Mouse (Mus musculus) G1E (cell line): Measurements from ENCODE around the gene Pkd2. TPM values are rescaled to one million over a fixed set of nuclear protein-coding genes. Genes with fewer than 3 reads are reported as not detected.
"Not testable (repeated sequence)": the region's sequence is repeated elsewhere in the genome, so short reads cannot be mapped to it uniquely, and the experiment has no call there.

Source experiments
- ATAC-seq: 2 replicates; pipeline ENCODE4 v1.8.0; 2016; ENCODE audit warnings: mild to moderate bottlenecking; ENCODE audit not compliant: insufficient number of reproducible peaks, poor library complexity, low FRiP score, severe bottlenecking; ENCODE audit errors: extremely low read depth
- DNase-seq: peaks from one replicate; pipeline ENCODE4 v3.0.0; 2012; ENCODE audit warnings: low spot score
- H3K27me3 ChIP-seq: 2 replicates; pipeline ENCODE4 v1.6.1; 2012; ENCODE audit warnings: mild to moderate bottlenecking, low read length, inconsistent platforms; ENCODE audit not compliant: insufficient read depth
- H3K36me3 ChIP-seq: replicated peaks from 2 replicates; pipeline ENCODE3; 2012; ENCODE audit warnings: mild to moderate bottlenecking, inconsistent platforms
- H3K4me1 ChIP-seq: 2 replicates; pipeline ENCODE4 v1.6.1; 2012; ENCODE audit warnings: low read depth, low read length, inconsistent platforms, mixed read lengths; ENCODE audit not compliant: insufficient read depth
- H3K4me3 ChIP-seq: 2 replicates; pipeline ENCODE4 v1.5.1; 2012; ENCODE audit warnings: low read depth, mild to moderate bottlenecking, inconsistent platforms, low read length, moderate library complexity, mixed read lengths
- H3K9me3 ChIP-seq: replicated peaks from 2 replicates; pipeline ENCODE4 v1.6.1; 2012; ENCODE audit warnings: inconsistent platforms
- CTCF ChIP-seq: IDR thresholded peaks from 2 replicates; pipeline ENCODE4 v1.5.1; 2012; ENCODE audit warnings: low read depth, low read length, inconsistent platforms, mixed read lengths
- GATA1 ChIP-seq: IDR thresholded peaks from 2 replicates; pipeline ENCODE4 v1.6.1; 2012; ENCODE audit warnings: borderline replicate concordance, low read length, inconsistent platforms, mixed read lengths
- GATA2 ChIP-seq: IDR thresholded peaks from 2 replicates; pipeline ENCODE4 v1.6.1; 2012; ENCODE audit warnings: low read depth, low read length, inconsistent platforms, borderline replicate concordance
- POLR2AphosphoS5 ChIP-seq: IDR thresholded peaks from 2 replicates; pipeline ENCODE4 v1.6.1; 2012; ENCODE audit warnings: low read depth, low read length, inconsistent platforms; ENCODE audit not compliant: insufficient replicate concordance
- TAL1 ChIP-seq: conservative IDR thresholded peaks from 2 replicates; pipeline ENCODE4 v1.6.1; 2012; ENCODE audit warnings: low read depth, low read length, inconsistent platforms, mixed read lengths
- polyA plus RNA-seq: library from polyadenylated mRNA; stranded (reverse); fragments of >175 nt; gene quantifications from 2 replicates; pipeline ENCODE4 v1.2.3, GENCODE M21; 2012
- total RNA-seq, 2 experiments: library from RNA; stranded (forward) in 1 of 2; stranded (reverse) in 1 of 2; fragments of 200-1000 nt in 1 of 2; fragments of >200 nt in 1 of 2; fragmentation: Nextera tagmentation in 1 of 2; gene quantifications; 2 replicates each; pipeline ENCODE4 v1.2.3; 2014 to 2017

Pkd2 gene
- total and polyA plus RNA-seq, 3 experiments = 0.27 TPM; not detected in 2

DNA sequence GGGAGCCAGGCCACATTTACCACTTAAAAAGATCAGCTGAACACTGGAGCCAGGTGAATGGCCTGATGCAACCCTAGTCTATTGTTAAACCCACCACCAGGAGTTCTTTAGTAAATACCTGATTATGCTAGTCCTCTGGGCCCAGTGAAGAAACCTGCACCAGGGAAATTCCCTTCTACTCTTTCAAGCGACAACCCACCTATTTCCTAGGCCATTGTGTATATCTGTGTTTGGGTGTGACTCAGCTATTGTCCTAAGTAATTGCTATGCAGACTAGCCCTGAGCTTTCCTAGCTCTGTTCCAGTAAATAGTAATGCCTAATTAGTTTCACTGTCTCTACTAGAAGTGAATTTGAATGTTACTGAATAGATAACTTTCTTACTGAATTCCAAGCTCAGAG, 16.4 kb upstream of the Pkd2 start:
- Histone ChIP-seq H3K27me3 (no peaks in the 10 kb centered on the region), H3K36me3 (no peaks in the 10 kb centered on the region), H3K4me3 (no peak overlapping the region), H3K9me3 (peaks cover 21% of the 10 kb centered on the region), H3K4me1 (no peaks in the 10 kb centered on the region)
- TF ChIP-seq TAL1 = no peak
- no peak for TF ChIP-seq POLR2AphosphoS5
- TF ChIP-seq GATA2 = no peak
- TF ChIP-seq GATA1 = no peak
- TF ChIP-seq CTCF = no peak
- ATAC-seq (no peak), DNase-seq (no peak)

DNA sequence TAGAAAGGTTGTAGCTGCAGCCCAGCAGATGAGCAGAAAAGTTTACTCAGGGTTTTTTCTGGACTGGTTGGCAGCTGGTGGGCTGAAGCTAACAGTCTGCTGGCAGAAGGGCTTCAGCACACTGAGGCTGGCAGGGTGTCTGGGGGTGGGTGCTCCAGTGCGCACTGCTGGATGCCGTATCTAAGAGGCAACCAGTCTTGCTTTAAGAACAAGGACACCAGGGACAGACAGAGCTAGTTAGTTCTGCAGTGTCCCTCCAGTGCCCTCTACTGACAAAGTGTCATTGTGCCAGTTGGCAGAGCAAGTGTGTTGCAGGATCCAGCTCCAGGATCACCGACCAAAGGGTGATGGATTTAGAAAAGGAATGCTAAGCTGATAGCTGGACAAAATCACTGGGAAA, 13.1 kb upstream of the Pkd2 start:
- Histone ChIP-seq H3K4me3 (no peak overlapping the region), H3K36me3 (no peaks in the 10 kb centered on the region), H3K9me3 (peaks cover 17% of the 10 kb centered on the region), H3K27me3 (no peaks in the 10 kb centered on the region), H3K4me1 (no peaks in the 10 kb centered on the region)
- no peak for TF ChIP-seq TAL1
- TF ChIP-seq GATA1 = no peak
- TF ChIP-seq GATA2 = no peak
- TF ChIP-seq POLR2AphosphoS5 = no peak
- TF ChIP-seq CTCF = no peak
- ATAC-seq (no peak), DNase-seq (no peak)

DNA sequence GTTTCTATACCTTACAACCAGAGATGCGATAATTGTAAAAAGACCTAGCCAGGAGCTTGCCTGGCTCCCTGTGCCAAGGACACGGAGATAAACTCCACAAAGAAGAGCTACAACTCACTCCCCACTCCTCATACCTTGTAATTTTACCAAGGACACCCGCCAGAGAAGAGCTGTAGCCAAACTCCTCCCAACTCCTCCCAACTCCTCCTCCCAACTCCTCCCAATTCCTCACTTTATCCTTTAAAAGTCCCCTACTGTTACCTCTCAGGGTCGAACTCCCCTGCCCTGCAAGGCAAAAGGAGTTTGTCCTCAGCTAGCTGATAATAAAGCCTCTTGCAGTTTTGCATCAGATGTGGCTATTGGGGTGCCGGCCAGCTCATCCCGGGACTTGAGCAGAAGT, 10.9 kb upstream of the Pkd2 start:
- H3K4me3 ChIP-seq, DNase-seq, H3K36me3 ChIP-seq, H3K27me3 ChIP-seq, H3K4me1 ChIP-seq, ATAC-seq: not testable (repeated sequence)
- H3K9me3 ChIP-seq = peaks cover 16% of the 10 kb centered on the region

DNA sequence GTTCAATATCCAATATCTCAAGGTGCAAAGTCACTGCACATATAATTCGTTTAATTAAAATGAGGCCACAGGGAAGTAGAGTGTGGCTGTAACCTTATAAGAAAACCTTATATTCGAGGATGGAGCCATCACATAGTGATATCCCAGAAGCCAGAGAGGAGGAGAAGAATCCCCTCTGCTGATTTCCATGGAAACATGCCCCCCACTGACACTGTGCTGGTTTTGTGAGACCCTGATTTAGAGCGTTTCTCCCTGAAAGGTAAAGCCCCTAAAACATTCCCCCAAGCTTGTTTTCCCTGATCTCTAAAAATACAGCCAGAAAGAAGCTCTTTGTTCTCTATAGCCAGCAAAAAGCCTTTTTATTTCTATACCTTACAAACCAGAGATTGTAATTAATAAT, 9.8 kb upstream of the Pkd2 start:
- ATAC-seq (no peak), DNase-seq (no peak)
- Histone ChIP-seq H3K4me3 (no peak overlapping the region), H3K27me3 (no peaks in the 10 kb centered on the region), H3K4me1 (no peaks in the 10 kb centered on the region), H3K9me3 (peaks cover 13% of the 10 kb centered on the region), H3K36me3 (no peaks in the 10 kb centered on the region)
- no peak for TF ChIP-seq POLR2AphosphoS5
- TF ChIP-seq GATA2 = no peak

DNA sequence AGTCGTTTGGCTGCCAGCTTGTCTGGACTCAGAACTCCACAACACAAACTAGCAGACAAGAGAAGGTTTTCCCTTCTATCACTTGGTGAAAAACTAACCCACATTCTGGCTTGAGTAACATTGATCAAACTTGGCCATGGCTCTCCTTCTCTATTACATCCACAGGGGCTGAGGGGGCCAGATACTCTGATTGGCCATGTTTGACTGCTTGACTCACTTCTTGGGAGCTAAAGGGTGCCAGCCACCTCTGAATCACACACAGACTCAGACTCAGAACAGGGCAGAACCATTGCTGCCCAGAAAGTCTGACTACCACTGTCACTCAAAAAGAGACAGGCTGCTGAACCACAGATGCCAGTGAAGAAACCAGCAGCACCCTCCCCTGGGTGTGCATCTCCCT, 6.2 kb upstream of the Pkd2 start:
- Histone ChIP-seq H3K4me1 (no peaks in the 10 kb centered on the region), H3K36me3 (no peaks in the 10 kb centered on the region), H3K27me3 (no peaks in the 10 kb centered on the region), H3K4me3 (no peak overlapping the region), H3K9me3 (peaks cover 18% of the 10 kb centered on the region)
- DNase-seq (no peak), ATAC-seq (no peak)
- TF ChIP-seq GATA1 (no peak), POLR2AphosphoS5 (no peak), GATA2 (no peak), TAL1 (no peak), CTCF (no peak)

DNA sequence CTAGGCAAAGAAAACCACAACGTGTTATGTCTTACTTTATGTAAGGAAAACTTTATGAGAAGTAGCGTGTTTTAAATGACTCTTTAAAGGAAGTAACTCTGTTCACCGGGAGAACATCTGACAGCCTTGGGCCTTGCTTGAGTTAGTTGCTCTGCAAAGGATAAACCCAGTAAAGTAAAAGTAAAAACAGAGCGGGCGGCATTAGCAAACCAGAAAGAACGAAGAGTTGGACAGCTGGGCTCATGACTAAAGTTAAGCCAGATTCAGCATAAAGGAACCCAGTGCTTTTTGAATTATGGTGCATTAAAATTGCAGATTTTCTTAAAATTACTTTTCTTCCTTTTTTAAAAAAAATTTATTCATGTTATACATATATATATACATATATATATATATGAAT, 4.7 kb upstream of the Pkd2 start:
- Histone ChIP-seq H3K4me3 (no peak overlapping the region), H3K9me3 (peaks cover 29% of the 10 kb centered on the region), H3K36me3 (no peaks in the 10 kb centered on the region), H3K27me3 (no peaks in the 10 kb centered on the region), H3K4me1 (no peaks in the 10 kb centered on the region)
- TF ChIP-seq CTCF (no peak), GATA2 (no peak)
- DNase-seq (no peak), ATAC-seq (no peak)

DNA sequence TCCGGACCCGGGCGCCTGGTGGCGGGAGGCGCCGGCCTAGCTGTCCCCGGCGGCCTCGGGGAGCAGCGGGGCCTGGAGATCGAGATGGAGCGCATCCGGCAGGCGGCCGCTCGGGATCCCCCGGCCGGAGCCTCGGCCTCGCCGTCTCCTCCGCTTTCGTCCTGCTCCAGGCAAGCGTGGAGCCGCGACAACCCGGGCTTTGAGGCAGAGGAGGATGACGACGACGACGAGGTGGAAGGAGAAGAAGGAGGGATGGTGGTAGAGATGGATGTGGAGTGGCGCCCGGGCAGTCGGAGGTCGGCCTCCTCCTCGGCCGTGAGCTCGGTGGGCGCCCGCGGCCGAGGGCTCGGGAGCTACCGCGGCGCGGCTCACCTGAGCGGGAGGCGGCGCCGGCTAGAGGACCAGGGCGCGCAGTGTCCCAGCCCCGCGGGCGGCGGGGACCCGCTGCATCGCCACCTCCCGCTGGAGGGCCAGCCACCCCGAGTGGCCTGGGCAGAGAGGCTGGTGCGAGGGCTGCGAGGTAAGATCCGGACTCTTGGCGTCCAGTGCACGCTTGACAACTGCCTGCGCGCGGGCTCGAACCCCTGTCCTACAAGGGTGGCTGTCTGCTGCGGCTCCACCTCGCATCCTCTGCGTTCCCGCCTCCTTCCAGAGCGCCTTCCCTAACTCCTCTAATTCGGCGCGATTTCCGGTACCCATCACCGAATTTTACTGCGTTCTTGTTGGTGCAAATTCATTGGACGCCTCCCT, 631 bp downstream of the Pkd2 start:
- H3K4me3 ChIP-seq = peak overlapping the region; percentile 27; the same call in 1 of the 2 replicates

More for the DNA sequence above, 631 bp downstream of the Pkd2 start:
- H3K27me3 ChIP-seq = no peaks in the 10 kb centered on the region
- no peaks in the 10 kb centered on the region for H3K36me3 ChIP-seq
- H3K9me3 ChIP-seq = peaks cover 40% of the 10 kb centered on the region
- ATAC-seq = no peak
- DNase-seq = no peak
- H3K4me1 ChIP-seq = no peaks in the 10 kb centered on the region
- TF ChIP-seq POLR2AphosphoS5 (no peak), GATA1 (no peak), GATA2 (no peak), CTCF (no peak)
